Mouse (Mus musculus) heart, embryonic 15.5 days (tissue): ENCODE data around the gene Atrnl1. TPM values are rescaled to one million over a fixed set of nuclear protein-coding genes. Genes with fewer than 3 reads are reported as not detected.

ENCODE experiments used
- ATAC-seq: fragments of 200-750 bp; cut with Nextera tagmentation; replicated peaks from 2 replicates; pipeline ENCODE4 v1.8.0; 2017; ENCODE audit warnings: low read depth, moderate TSS enrichment; ENCODE audit not compliant: insufficient number of reproducible peaks, insufficient read depth, low FRiP score
- H3K27ac ChIP-seq: fragments of 300-500 bp; sonication (generic); 2 replicates; pipeline ENCODE4 v1.5.1; 2015; ENCODE audit warnings: mild to moderate bottlenecking, inconsistent platforms
- H3K27me3 ChIP-seq: fragments of 300-500 bp; sonication (generic); 2 replicates; pipeline ENCODE4 v1.6.1; 2015; ENCODE audit warnings: inconsistent platforms
- H3K36me3 ChIP-seq: fragments of 300-500 bp; sonication (generic); 2 replicates; pipeline ENCODE4 v1.6.1; 2015; ENCODE audit warnings: mild to moderate bottlenecking, inconsistent platforms
- H3K4me1 ChIP-seq: fragments of 300-500 bp; sonication (generic); replicated peaks from 2 replicates; pipeline ENCODE4 v1.6.1; 2015; ENCODE audit warnings: inconsistent platforms
- H3K4me2 ChIP-seq: fragments of 300-500 bp; sonication (generic); 2 replicates; pipeline ENCODE4 v1.6.1; 2015; ENCODE audit warnings: inconsistent platforms, mild to moderate bottlenecking, moderate library complexity
- H3K4me3 ChIP-seq: fragments of 300-500 bp; sonication (generic); 2 replicates; pipeline ENCODE4 v1.5.1; 2015; ENCODE audit warnings: mild to moderate bottlenecking, inconsistent platforms
- H3K9ac ChIP-seq: fragments of 300-500 bp; sonication (generic); 2 replicates; pipeline ENCODE4 v1.6.1; 2015; ENCODE audit warnings: mild to moderate bottlenecking, inconsistent platforms
- H3K9me3 ChIP-seq: fragments of 300-500 bp; sonication (generic); replicated peaks from 2 replicates; pipeline ENCODE4 v1.6.1; 2016; ENCODE audit warnings: inconsistent platforms
- WGBS: fragments of 180-500 bp; shearing (Covaris S2); methylation state at CpG from one replicate; pipeline ENCODE4 v1.1.7; 2015; ENCODE audit warnings: mixed read lengths; 5-methylcytosine and 5-hydroxymethylcytosine counted together
- microRNA-seq: library from miRNA; unstranded; fragments of <30 nt; microRNA quantifications from one replicate; pipeline ENCODE4, GENCODE M21; 2016
- polyA plus RNA-seq: library from polyadenylated mRNA; unstranded; fragments of >200 nt; fragmentation: Nextera tagmentation; extraction: Ambion mirVana; gene quantifications from 2 replicates; pipeline ENCODE4 v1.2.1, GENCODE M21; 2015

Gene Atrnl1
- polyA plus RNA-seq, 1 experiment from 2014 or later, result 2.9 TPM

- no peak overlapping the region for H3K4me2 ChIP-seq
- H3K27ac ChIP-seq, result no peak overlapping the region
- H3K9me3 ChIP-seq, result no peaks in the 10 kb centered on the region
- WGBS, result 11% methylated on average over 5 of the region's 5 CpGs
- H3K4me1 ChIP-seq, result no peaks in the 10 kb centered on the region
- H3K9ac ChIP-seq, result no peak overlapping the region
- no peak for ATAC-seq
- H3K36me3 ChIP-seq, result no peaks in the 10 kb centered on the region
- H3K4me3 ChIP-seq, result no peak overlapping the region
- H3K27me3 ChIP-seq, result peaks cover 14% of the 10 kb centered on the region
Observed at GRCm38 (mm10) chr19:58180773-58181172, 569.9 kb downstream of the Atrnl1 start.

Small RNA genes within 50 kb of the gene (microRNA-seq; reads per million reads assigned to microRNA genes)
- 1.9 reads per million for gene Mir5623

Other genes starting within 250 kb of the Atrnl1 start
- gene Trub1, start 158.1 kb upstream of the Atrnl1 start, polyA plus RNA-seq, result 9.6 and 12.8 TPM in 2 replicates